Mouse (Mus musculus): ENCODE measurements around the gene Zbtb1.

Gene Zbtb1

DNA sequence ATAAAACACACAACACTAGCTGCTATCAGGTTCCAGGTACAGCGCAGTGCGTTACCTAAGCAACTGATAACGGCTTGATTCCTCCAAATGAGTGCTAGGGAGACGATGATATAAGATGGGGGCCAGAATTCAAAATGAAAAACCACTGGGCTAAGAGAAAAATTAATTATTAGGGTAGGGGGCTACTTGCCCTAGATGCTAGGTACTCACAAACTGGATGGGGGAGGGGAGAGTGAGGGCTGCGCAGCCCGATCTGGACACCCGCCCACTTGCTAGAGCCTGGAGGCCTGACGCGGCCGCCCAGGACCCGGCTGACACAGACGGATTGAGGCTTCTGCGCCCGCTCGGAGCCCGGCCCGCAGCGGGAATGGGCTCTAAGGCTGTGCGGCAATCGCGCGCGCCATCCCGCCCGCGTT is 1.3 kb upstream of the Zbtb1 start:
- DNase-seq (ENCODE audit: low read depth in 2 of 2, low spot score in 2 of 2), result no peak

DNA sequence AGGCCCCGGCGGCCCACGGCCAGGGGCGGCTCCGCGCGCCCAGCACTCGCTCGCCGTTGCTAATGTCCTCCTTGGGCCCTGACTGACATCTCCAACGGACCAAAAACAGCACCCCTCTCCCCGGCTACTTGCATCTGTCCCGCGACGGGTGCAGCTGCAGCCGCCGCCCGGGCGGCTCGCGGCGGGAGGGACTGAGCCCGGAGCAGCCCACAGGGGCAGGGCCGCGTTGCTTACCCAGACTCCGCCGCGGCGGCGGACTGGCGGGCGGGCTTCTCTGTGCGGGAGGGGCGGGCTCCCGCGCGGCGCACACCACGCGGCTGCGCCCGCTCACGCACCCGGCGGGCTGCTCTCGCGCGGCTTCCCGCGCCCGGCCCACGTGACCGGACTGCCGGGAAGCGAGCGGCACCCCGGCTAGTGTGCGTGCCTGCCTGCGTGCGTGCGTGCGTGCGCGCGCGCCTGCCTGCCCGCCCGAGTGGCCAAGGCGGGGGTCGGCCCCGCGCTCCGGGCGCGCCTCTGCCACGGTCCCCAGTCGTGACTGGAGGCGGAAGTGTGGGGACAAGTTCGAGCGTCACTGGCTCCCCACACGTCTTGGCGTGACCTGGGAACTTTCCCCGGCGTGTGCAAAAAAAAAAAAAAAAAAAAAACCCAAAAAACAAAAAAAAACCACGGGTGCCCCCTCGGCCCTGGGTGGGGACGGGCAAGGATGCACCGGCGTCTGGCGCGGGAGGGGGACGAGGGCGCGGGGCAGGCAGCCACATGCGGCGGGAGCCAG is 674 bp upstream of the Zbtb1 start, which contains the start of gene Zbtb25:
Gene Zbtb25 (minus strand): TSS at position 397 of the 772 bp plus-strand sequence.
- DNase-seq (ENCODE audit: low read depth in 2 of 2, low spot score in 2 of 2), result peak; percentile 82 to 87

DNA sequence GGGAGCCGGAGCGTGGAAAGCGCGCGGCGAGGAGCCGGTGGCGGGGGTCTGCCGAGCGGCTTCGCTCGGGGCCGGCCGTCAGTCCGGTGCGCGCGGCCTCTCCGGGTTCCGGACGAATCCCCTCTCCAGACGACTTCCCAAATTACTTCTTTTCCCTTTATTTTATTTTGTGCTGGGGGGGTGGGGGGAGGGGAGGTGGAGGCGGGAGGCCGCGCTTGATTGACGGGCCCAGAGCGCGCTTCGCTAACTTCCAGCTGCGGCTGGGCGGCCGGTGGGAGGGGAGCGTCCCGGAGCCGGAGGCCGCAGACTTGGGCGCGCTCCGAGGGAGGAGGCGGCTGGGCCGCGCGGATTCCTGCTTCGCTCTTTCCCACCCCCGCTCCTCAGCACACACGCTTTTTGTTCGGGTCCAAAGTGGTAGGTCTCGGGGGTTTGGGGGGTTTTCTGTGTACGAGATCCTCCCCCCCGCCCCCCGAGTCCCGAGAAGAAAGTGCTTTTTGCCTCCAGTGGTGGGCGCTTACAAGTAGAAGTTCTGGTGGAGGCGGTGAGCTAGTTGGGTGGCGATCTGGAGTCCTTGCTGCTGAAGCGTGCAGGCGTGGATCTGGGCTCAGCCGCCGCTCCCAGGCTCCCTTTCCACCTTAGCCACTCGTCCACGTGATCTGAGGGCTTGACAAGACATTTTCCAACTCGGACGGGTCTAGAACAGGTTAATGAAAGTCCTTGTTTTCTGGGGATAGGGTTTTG is 935 bp downstream of the Zbtb1 start:
- DNase-seq (ENCODE audit: low read depth in 2 of 2, low spot score in 2 of 2), result peak; percentile 49 to 63

DNA sequence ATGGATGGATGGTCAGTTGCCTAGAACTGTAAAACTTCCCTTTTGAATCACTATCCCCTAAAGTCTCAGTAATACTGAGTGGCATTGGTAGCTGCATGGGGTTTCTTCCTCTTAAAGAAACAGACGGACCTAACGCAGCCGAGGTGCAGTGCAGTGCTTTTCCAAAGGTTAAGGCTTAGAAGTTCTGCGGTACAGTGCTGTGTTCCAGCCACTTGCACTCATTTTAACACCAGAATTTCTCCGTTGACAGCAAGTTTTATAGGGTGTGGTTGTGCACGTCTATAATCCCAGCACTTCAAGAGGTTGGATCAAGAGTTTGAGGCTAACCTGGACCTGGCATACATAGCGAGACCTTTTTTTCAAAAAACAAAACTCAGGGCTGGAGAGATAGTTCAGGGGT is 2.0 kb downstream of the Zbtb1 start:
- DNase-seq (ENCODE audit: low read depth in 2 of 2, low spot score in 2 of 2), result no peak

DNA sequence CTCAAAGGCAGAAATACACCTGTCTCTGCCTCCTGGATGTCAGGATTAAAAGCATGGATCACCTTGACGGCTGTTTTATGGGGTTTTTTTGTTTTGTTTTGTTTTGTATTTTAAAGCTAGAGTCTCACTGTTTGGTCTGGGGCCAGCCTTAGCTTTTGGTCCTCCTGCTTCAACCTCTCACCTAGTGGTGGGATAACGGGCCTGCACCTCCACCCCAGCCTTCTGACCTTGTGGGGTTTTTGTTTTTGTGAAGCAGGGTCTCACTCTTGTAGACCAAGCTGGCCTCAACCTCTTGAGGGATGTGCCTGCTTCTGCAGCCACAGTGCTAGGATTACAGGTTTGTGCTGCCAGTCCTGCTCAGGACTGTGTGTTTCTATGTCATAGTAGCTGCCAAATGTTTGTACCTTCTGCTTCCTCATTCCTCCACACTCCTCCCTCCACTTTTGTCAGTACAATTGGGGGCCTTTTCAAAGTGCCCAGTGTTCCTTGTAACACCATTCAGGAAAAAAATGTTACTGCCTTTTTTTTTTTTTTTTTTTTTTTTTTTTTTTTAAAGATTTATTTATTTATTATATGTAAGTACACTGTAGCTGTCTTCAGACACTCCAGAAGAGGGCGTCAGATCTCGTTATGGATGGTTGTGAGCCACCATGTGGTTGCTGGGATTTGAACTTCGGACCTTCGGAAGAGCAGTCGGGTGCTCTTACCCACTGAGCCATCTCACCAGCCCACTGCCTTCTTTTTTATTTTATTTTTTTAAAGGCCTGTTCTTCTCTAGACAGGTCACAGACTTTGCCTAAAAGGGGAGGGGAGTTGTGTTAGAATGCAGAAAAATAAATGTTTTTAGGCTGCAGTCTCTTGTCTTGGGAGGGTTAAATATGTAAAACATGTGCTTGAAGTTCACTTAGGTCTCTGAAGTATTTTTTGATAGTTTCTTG is 3.1 kb downstream of the Zbtb1 start:
- DNase-seq (ENCODE audit: low read depth in 2 of 2, low spot score in 2 of 2), result peak in 1 of 2 experiments; percentile 45

DNA sequence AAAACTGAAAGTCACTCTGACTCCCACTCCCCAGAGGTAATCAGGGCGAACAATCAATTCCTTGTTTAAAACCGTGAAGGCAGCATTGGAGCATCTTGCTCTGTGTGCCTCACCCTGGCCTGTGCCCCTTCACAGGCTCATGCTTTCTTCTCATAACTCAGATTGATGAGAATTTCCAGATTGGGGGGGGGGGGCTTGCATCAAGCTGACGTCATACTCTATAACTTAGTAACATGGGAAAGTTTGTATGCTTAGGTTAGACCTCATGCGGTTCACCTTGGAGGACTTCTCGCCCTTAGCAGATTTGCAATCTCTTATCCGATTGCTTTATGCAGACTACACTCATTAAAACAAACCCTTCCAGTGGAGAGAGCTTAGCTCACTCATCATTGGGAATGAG is 3.9 kb downstream of the Zbtb1 start:
- DNase-seq (ENCODE audit: low read depth in 2 of 2, low spot score in 2 of 2), result no peak

DNA sequence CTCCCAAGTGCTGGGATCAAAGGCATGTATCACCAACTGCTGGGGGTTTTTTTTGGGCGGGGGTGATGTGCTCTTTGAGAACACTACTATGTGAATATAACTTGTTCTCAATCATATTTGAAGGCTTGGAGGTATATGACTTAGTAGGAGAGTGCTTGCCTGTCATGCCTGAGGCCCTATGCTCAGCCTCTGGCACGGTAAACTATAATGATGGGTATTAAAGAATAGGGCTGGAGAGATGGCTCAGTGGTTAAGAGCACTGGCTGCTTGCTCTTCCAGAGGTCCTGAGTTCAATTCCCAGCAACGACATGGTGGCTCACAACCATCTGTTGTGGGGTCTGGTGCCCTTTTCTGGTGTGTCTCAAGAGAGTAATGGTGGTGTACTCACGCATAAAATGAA is 4.8 kb downstream of the Zbtb1 start:
- DNase-seq (ENCODE audit: low read depth in 2 of 2, low spot score in 2 of 2), result no peak

DNA sequence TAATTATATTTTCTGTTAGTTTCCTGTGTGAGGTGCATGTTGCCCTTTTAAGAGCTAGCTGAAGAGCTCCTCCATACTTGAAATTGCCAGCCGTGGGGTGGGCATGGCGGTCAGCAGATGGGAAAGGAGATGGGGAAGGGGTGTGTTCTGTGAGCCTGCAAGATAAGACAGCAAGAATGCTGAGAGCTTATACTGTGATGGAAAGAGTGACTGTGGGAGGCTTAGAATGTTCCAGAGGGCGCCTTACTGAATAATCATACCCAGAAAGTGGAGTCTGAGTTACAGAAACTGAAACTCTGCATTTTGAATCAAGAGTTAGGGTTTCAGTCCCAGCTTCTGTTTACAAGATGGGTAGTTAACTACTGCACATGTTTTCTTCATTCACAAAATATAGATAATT is 5.4 kb downstream of the Zbtb1 start:
- DNase-seq (ENCODE audit: low read depth in 2 of 2, low spot score in 2 of 2), result no peak

DNA sequence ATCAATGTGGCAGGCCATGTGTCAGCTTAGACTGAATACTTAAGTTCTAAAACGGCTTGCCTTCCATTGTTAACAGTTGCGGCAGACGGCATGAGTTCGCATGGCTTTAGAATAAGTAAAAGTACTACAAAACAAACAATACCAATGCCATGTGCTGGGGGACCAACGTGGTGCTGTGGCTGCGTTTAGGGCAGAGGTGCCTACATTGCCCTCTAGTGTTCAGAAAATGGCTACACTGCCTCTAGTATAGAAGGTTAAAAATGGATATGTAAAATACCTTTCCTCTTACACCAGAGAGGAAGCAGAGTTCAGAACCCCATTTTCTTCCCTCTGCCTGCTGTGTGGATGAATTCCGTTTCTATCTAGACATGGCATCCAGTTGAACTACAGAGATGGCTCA is 6.6 kb downstream of the Zbtb1 start:
- peak; percentile 53 to 63 for DNase-seq (ENCODE audit: low read depth in 2 of 2, low spot score in 2 of 2)

DNA sequence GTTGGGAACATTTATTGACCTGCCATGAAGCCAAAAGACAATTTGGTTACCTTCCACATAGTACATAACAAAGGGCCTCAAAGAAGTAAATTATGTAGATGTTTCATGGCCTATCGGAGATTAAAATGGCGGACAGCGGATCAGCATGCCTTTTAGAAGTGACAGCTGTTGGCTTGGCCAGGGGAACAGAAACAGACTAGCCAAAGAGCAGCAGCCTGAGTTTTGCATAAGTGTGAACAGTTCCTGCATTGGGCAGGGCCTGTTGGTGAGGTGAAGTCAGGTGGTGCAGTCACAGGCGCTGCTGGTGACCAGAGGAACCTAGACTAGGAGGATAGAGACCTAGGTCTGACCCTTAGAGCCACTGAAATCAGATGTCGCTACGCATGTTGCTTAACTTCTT is 7.0 kb downstream of the Zbtb1 start:
- no peak for DNase-seq (ENCODE audit: low read depth in 2 of 2, low spot score in 2 of 2)

DNA sequence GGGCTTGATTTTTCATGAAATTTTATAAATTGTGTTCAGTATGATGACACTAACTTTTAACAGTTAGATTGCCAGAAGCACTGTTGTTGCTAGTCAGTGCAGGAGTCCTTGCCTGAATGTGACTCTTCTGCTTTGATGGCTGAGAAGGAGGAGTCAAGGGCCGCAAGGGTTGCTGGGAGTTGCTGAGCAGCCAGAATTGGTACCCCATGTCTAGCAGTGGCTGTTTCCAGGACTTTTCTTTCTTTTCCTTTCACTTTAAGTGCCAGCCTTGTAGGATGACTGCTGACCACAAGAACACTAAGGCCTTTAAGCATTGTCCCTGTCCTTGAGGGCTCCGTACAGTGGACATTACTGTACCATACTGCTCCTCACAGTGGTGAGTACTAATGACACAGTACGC is 7.7 kb downstream of the Zbtb1 start:
- DNase-seq (ENCODE audit: low read depth in 2 of 2, low spot score in 2 of 2), result no peak

DNA sequence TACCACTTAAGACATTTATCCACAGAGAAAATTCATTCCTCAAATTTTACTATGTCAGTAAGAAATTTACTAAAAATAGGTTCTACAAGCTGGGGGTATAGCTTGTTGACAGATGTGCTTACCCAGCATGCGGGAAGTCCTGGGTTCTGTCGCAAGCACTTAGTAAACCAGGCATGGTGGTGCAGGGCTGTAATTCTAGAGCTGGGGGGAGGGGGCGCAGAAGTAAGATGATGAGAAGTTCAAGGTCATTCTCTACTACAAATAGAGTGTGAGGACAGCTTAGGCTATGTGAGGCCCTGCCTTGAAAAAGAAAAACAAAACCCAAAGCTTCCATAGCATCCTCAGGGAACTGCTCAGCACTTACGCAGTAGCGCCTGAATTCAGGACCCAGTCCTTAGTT is 8.5 kb downstream of the Zbtb1 start:
- DNase-seq (ENCODE audit: low read depth in 2 of 2, low spot score in 2 of 2), result no peak

DNA sequence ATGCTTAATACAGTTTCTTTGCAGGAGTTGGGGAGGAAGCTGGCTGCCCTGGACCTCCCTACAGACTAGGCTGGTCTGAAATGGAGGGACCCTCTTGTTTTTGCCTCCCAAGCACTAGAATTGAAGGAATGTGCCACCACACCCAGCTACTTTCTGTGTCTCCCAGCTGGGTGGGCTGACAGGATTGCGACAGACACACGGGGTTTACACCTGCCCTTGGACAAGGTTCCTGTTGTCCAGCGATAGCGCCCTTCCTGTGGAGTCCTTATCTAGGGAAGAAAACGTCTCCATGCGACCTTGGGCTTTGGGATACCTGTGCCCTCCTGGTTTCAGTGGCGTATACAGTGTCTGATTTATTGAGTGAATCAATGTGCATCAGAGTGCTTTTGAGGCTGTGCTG is 10.1 kb downstream of the Zbtb1 start:
- DNase-seq (ENCODE audit: low read depth in 2 of 2, low spot score in 2 of 2), result no peak

DNA sequence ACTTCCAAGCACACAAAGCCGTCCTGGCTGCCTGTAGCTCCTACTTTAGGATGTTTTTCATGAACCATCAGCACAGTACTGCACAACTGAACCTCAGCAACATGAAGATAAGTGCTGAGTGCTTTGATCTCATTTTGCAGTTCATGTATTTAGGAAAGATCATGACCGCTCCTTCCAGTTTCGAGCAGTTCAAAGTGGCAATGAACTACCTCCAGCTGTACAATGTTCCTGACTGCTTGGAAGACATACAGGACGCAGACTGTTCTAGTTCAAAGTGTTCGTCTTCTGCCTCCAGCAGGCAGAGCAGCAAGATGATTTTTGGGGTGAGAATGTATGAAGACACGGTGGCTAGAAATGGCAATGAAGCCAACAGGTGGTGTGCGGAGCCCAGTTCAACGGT is 15.3 kb downstream of the Zbtb1 start:
- DNase-seq (ENCODE audit: low read depth in 2 of 2, low spot score in 2 of 2), result no peak

DNA sequence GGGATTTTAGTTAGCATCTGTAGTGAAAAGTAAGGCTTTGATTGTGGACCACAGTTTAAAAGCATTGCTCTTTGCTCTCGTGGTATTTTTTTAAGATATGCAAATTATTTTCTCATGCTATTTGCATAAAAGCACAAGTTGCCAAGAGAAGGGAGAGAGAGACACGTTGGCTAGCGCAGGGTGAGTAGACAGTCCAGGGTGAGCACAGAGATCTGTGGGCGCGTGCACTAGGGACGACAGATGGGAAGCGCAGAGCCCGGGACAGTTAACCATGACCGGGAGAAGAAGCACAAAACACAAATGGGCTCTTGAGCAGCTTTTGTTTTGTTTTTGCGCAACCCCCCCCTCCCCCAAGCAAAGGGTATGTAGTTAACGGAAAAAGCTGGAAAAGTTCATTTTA is 18.7 kb downstream of the Zbtb1 start:
- DNase-seq (ENCODE audit: low read depth in 2 of 2, low spot score in 2 of 2), result no peak

DNA sequence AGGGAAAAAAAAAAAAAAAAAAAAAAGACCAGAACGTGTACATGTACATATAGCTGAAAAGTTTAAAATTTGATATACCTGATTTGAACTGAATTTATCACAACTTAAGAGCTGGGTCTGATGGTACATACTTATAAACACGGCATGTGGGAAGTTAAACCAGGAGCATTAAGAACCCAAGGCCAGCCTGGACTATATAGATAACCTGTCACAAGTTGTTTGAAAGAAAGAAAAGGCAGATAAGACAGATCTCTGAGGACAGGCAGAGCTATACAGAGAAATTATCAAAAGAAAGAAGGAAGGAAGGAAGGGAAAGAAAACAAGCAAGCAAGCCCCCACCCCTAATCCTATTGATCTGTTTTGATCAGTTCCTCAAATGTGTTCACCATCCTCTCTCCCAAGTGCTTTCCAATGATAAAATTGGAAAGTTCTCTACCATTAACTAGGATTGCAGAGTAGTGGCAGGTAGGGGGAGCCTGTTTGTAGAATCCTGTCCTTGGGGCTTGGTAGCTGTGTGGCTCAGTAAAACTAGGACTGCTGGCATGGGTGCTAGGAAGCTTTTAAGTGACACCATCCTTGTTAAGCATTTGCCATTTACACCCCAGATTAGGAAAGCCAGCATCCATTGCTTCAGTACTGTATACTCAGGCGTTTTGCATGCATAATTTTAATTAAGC is 21.7 kb downstream of the Zbtb1 start:
- DNase-seq (ENCODE audit: low read depth in 2 of 2, low spot score in 2 of 2), result no peak

DNA sequence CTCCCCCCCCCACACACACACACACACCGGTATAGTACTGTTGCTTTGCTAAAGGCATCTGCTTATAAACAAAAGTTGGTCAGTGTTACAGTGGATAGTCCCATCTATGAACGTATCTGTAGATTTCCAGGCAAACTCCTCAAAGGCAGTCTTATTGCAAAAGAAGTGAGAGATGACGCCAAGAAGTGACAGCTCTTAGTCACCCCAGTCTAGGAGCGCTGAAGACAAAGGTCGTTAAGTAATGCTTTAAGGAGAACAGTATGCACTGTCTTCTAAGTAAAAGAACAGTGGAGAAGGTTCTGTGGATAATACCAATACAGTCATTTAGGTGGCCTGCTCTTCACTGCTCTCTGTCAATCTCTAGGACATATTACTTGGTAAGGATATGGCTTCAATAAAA is 22.9 kb downstream of the Zbtb1 start:
- no peak for DNase-seq (ENCODE audit: low read depth in 2 of 2, low spot score in 2 of 2)

DNA sequence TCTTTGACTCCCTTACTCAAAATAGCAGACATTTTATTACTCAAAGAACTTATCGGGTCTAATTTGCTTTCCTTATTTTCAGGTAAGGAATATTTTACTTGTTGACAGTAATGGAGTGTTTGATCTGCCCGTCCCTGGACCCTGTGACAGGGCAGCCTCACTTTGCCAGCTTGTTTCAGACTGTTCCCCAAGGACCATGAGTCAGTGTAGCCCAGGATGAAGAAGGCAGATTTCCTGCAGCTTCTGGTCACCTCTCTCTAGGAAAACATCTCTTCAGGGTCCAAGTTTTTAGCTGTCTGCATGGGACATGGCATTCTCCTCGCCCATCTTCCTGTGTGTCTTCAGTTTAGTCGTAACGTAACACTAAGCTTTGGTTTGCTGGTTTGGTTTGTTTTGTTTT is 27.2 kb downstream of the Zbtb1 start:
- DNase-seq (ENCODE audit: low read depth in 2 of 2, low spot score in 2 of 2), result no peak

DNA sequence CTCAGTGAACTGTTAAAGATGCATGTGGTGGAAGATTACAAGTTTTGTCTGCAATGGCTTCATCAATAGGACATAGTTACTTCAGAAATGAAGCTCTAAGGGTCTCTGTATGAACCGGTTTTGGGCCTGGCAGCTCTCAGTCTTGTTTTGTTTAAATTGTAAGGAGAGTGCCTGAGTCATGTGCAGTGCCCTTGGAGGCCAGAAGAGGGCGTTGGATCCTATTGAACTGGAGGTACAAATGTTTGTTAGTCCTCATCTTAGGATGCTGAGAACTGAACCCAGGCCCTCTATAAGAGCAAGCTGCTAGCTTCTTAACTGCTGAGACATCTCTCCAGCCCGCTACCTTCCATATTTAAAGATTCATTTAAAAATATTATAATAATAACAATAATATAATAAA is 31.6 kb downstream of the Zbtb1 start:
- DNase-seq (ENCODE audit: low read depth in 2 of 2, low spot score in 2 of 2), result peak in 1 of 2 experiments; percentile 14

DNA sequence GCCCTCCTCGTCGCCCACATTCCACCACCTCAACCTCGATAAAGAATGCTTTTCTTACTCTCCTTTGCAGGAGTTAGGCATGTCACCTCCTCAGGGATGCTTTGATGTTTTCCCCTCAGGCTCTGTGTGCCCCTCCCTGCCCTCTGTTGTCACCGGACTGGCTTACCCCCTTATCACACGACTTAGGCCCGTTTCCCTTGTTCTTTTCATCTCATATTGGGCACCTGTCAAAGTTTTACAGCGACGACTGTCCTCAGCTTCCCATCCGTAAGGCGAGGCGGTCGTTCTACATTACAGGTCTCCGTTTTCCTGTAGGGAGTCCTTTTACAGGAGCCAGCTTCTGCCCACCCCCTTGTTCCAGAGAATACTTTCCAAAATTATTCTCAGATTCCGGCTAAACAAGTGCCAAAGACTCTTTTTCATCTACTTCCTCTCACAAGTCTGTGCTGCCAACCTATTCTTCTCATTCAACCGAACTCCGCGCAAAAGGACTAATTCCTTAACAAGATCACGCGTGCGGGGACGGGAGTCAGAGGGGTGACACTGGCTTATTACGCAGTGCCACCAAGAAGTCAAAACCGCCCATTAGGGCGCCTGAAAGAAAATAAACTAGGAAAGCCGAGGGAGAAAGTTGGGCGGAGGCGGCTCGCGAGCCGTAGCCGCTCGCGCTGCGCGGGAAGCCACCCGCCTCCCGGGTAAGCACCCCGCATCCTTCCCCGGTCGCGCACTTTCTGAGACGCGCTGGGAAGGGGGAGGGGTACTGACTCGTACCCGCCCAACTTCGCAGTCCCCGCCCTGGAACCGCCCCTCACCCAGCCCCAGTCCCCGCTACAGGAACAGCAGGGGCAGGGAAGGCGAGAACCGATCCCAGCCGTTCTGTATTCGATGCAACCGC is 33.2 kb downstream of the Zbtb1 start:
- no peak for DNase-seq (ENCODE audit: low read depth in 2 of 2, low spot score in 2 of 2)
